8 mouse cellular contexts compared by ENCODE assay signal in the genomic region with DNA sequence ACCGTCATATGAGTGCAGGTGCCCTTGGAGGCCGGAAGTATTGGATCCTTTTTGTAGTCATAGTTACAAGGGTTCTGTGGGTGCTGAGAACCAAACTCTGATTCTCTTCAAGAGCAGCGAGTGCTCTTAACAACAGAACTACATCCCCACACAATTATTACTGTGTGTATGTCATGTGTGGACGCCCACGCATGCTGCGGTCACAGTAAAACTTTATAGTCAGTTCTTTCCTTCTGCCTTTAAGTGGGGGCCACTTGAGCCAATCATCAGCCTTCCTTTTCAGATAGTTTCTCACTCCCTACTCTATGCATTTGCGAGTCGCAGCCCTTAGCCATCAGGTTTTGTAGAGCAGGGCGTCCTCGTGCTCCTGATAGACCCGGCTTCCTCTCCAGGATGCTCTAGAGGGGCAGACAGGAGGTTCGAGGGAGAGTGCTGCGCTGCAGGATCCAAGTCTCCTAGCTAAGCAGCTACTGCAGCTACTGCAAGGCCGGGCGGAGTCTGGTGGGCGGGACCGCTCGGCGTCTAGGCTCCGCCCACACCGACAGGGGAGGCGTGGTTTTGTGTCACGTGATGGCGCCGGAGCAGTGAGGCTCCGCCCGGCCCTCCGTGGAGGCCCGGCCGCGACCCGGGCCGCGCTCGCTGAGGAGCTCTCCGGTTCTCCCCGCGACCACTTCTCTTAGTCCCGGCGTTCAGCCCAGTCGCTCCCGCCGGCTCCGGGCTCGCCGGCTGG. TPM values are rescaled to one million over a fixed set of nuclear protein-coding genes. Genes with fewer than 3 reads are reported as not detected.
DNase-seq lines count a peak whose midpoint lies in the region; ATAC-seq and TF ChIP-seq lines count a peak whose summit lies in the region.

A gene (plus strand): TSS at position 555 of the 730 bp plus-strand sequence.

- peak within 1 kb of the TSS; percentile 94 for H3K4me2 ChIP-seq in heart, embryonic 11.5 days
- peak within 1 kb of the TSS; percentile 74 for H3K4me2 ChIP-seq in kidney, postnatal 0 days (ENCODE audit: low read length)
- peak within 1 kb of the TSS; percentile 85 for H3K4me2 ChIP-seq in liver, embryonic 11.5 days
- H3K4me2 ChIP-seq in stomach, embryonic 14.5 days (replicated peaks; ENCODE audit: low read depth, low read length) = peak within 1 kb of the TSS; percentile 74

- H3K27me3 ChIP-seq in heart, embryonic 11.5 days (ENCODE audit: control insufficient read depth, insufficient read depth, low read length) = no peaks in the 10 kb centered on the region
- H3K27me3 ChIP-seq in kidney, postnatal 0 days (ENCODE audit: insufficient read depth, low read length) = no peaks in the 10 kb centered on the region
- H3K27me3 ChIP-seq in liver, embryonic 11.5 days (replicated peaks; ENCODE audit: control insufficient read depth, insufficient read depth, low read length) = no peaks in the 10 kb centered on the region
- no peaks in the 10 kb centered on the region for H3K27me3 ChIP-seq in stomach, embryonic 14.5 days (ENCODE audit: control insufficient read depth, insufficient read depth, low read length)

- peak; percentile 79 for ATAC-seq in erythroblast, adult 5-6 weeks (replicated peaks; ENCODE audit: low FRiP score, poor library complexity, severe bottlenecking)
- ATAC-seq in heart, embryonic 11.5 days (replicated peaks; ENCODE audit: insufficient number of reproducible peaks, low FRiP score, low TSS enrichment) = peak; percentile 90
- ATAC-seq in kidney, postnatal 0 days (replicated peaks; ENCODE audit: low FRiP score, low read depth) = peak; percentile 91
- peak; percentile 84 for ATAC-seq in liver, embryonic 11.5 days (replicated peaks; ENCODE audit: low FRiP score)
- ATAC-seq in stomach, embryonic 14.5 days (ENCODE audit: insufficient number of reproducible peaks, insufficient read depth, low FRiP score, low read depth) = peak; percentile 94

- no peak for TF ChIP-seq CTCF in kidney, postnatal 0 days (IDR thresholded peaks at IDR 0.05; ENCODE audit: low read depth)

- H3K4me1 ChIP-seq in heart, embryonic 11.5 days (ENCODE audit: control insufficient read depth, insufficient read depth, low read length) = peaks cover 47% of the 10 kb centered on the region
- H3K4me1 ChIP-seq in kidney, postnatal 0 days (replicated peaks; ENCODE audit: insufficient read depth, low read length) = peaks cover 17% of the 10 kb centered on the region
- H3K4me1 ChIP-seq in liver, embryonic 11.5 days (replicated peaks; ENCODE audit: control insufficient read depth, insufficient read depth, low read length) = peaks cover 34% of the 10 kb centered on the region
- H3K4me1 ChIP-seq in stomach, embryonic 14.5 days (ENCODE audit: control insufficient read depth, insufficient read depth, low read length) = peaks cover 33% of the 10 kb centered on the region

- no peaks in the 10 kb centered on the region for H3K9me3 ChIP-seq in heart, embryonic 11.5 days (replicated peaks; ENCODE audit: control insufficient read depth, low read length)
- no peaks in the 10 kb centered on the region for H3K9me3 ChIP-seq in kidney, postnatal 0 days (replicated peaks; ENCODE audit: low read length)
- H3K9me3 ChIP-seq in liver, embryonic 11.5 days (ENCODE audit: control insufficient read depth, low read length) = no peaks in the 10 kb centered on the region
- H3K9me3 ChIP-seq in stomach, embryonic 14.5 days (ENCODE audit: control insufficient read depth, low read depth, low read length) = no peaks in the 10 kb centered on the region

- peak within 1 kb of the TSS; percentile 93 for H3K4me3 ChIP-seq in heart, embryonic 11.5 days (ENCODE audit: low read depth, low read length)
- H3K4me3 ChIP-seq in kidney, postnatal 0 days (replicated peaks; ENCODE audit: low read depth, low read length) = peak within 1 kb of the TSS; percentile 67
- peak within 1 kb of the TSS; percentile 91 for H3K4me3 ChIP-seq in liver, embryonic 11.5 days (ENCODE audit: low read depth, low read length)
- H3K4me3 ChIP-seq in stomach, embryonic 14.5 days (ENCODE audit: low read depth, low read length) = peak within 1 kb of the TSS; percentile 88

- WGBS in heart, embryonic 11.5 days (ENCODE audit: insufficient replicate concordance) = 5% methylated on average over 46 of the region's 46 CpGs
- WGBS in kidney, postnatal 0 days = 7% methylated on average over 46 of the region's 46 CpGs
- WGBS in liver, embryonic 11.5 days = 7% methylated on average over 46 of the region's 46 CpGs
- WGBS in stomach, embryonic 14.5 days = 9% methylated on average over 46 of the region's 46 CpGs

- no peaks in the 10 kb centered on the region for H3K36me3 ChIP-seq in heart, embryonic 11.5 days (ENCODE audit: control insufficient read depth, insufficient read depth, low read length)
- H3K36me3 ChIP-seq in kidney, postnatal 0 days (ENCODE audit: insufficient read depth, low read length) = no peaks in the 10 kb centered on the region
- no peaks in the 10 kb centered on the region for H3K36me3 ChIP-seq in liver, embryonic 11.5 days (ENCODE audit: control insufficient read depth, insufficient read depth, low read length)
- H3K36me3 ChIP-seq in stomach, embryonic 14.5 days (ENCODE audit: control insufficient read depth, insufficient read depth, low read length) = no peaks in the 10 kb centered on the region

- peak within 1 kb of the TSS; percentile 86 for H3K9ac ChIP-seq in heart, embryonic 11.5 days (ENCODE audit: low read depth, low read length)
- peak within 1 kb of the TSS; percentile 86 for H3K9ac ChIP-seq in kidney, postnatal 0 days (ENCODE audit: low read depth, low read length)
- H3K9ac ChIP-seq in liver, embryonic 11.5 days (ENCODE audit: low read depth, low read length) = peak within 1 kb of the TSS; percentile 93
- H3K9ac ChIP-seq in stomach, embryonic 14.5 days (replicated peaks; ENCODE audit: low read depth, low read length) = peak within 1 kb of the TSS; percentile 83

- H3K27ac ChIP-seq in heart, embryonic 11.5 days (ENCODE audit: low read depth, low read length) = peak within 1 kb of the TSS; percentile 62; the same call in 1 of the 2 replicates
- peak within 1 kb of the TSS; percentile 87 for H3K27ac ChIP-seq in kidney, postnatal 0 days
- H3K27ac ChIP-seq in liver, embryonic 11.5 days (ENCODE audit: low read depth, low read length) = peak within 1 kb of the TSS; percentile 88
- H3K27ac ChIP-seq in stomach, embryonic 14.5 days (ENCODE audit: low read length) = peak within 1 kb of the TSS; percentile 61; the same call in 1 of the 2 replicates

- peak; percentile 98 for DNase-seq in B cell, adult 2 months
- peak; percentile 96 for DNase-seq in brain, adult 2 months (ENCODE audit: low read depth, low spot score)
- DNase-seq in kidney, postnatal 0 days (ENCODE audit: low spot score) = peak; percentile 95
- peak; percentile 97 for DNase-seq in liver, embryonic 11.5 days (ENCODE audit: low spot score)
- peak; percentile 98 for DNase-seq in naive thymus-derived CD4-positive, alpha-beta T cell, adult 2 months (ENCODE audit: low read depth)

RNA-seq across cellular contexts. Expression of the gene that starts here (rescaled TPM):
- 105 and 106 TPM in 2 replicates for total RNA-seq in erythroblast, adult 5-6 weeks (2015; ENCODE audit: low replicate concordance)
- total RNA-seq in erythroblast, adult 5-6 weeks (2017; ENCODE audit: low replicate concordance) = 145 and 205 TPM in 2 replicates
- polyA plus RNA-seq in heart, embryonic 11.5 days (2014; fragmentation: Nextera tagmentation; extraction: Ambion mirVana) = 29.1 and 32.8 TPM in 2 replicates
- 74.3 and 76.7 TPM in 2 replicates for polyA plus RNA-seq in kidney, postnatal 0 days (2015; fragmentation: Nextera tagmentation; extraction: Ambion mirVana)
- 62.8 and 64.5 TPM in 2 replicates for polyA plus RNA-seq in liver, embryonic 11.5 days (2014; fragmentation: Nextera tagmentation; extraction: Ambion mirVana)
- polyA plus RNA-seq in stomach, embryonic 14.5 days (2014; fragmentation: Nextera tagmentation; extraction: Ambion mirVana) = 50.9 and 52.6 TPM in 2 replicates

Comparison
In these comparisons a context has a peak if more than half of its experiments do, and no peak if none do; other contexts are left out.
1. Peak in every context shown above with its lines: DNase-seq, ATAC-seq, H3K4me3 ChIP-seq and H3K27ac ChIP-seq.